Mouse (Mus musculus) monocyte, adult 2 months (primary cell): ENCODE measurements around the gene 2810408A11Rik.

Source experiments
- DNase-seq, 2 experiments: peaks; one replicate each; pipeline ENCODE4 v3.0.0; 2022; ENCODE audit warnings: low spot score in 2 of 2, low read depth in 1 of 2

Gene 2810408A11Rik

GRCm38 (mm10) chr11:69900471-69901405 is at the start of gene 2810408A11Rik, which contains the start of gene Neurl4:
TSS of gene 2810408A11Rik (minus strand) at chr11:69900987.
TSS of gene Neurl4 (plus strand) at chr11:69901072.
- peak; percentile 68 to 82 for DNase-seq

GRCm38 (mm10) chr11:69948763-69949150 is 48.0 kb upstream of the 2810408A11Rik start:
- peak; percentile 70 to 79 for DNase-seq

GRCm38 (mm10) chr11:69948066-69948762 is 47.4 kb upstream of the 2810408A11Rik start, which contains the start of gene Slc2a4:
TSS of gene Slc2a4 (minus strand) at chr11:69948188.
- DNase-seq = peak in 1 of 2 experiments; percentile 63

GRCm38 (mm10) chr11:69947337-69948065 is 46.7 kb upstream of the 2810408A11Rik start:
- DNase-seq = no peak

- no peak for DNase-seq
Observed at GRCm38 (mm10) chr11:69945997-69946891, 45.5 kb upstream of the 2810408A11Rik start.

- no peak for DNase-seq
Observed at GRCm38 (mm10) chr11:69945216-69945615, 44.4 kb upstream of the 2810408A11Rik start.

- DNase-seq = no peak
Observed at GRCm38 (mm10) chr11:69940962-69941361, 40.2 kb upstream of the 2810408A11Rik start.

- no peak for DNase-seq
Observed at GRCm38 (mm10) chr11:69939731-69940130, 38.9 kb upstream of the 2810408A11Rik start.

GRCm38 (mm10) chr11:69939181-69939580 is 38.4 kb upstream of the 2810408A11Rik start:
- no peak for DNase-seq

GRCm38 (mm10) chr11:69938401-69938979 is 37.7 kb upstream of the 2810408A11Rik start:
- DNase-seq = no peak

GRCm38 (mm10) chr11:69937834-69938233 is 37.0 kb upstream of the 2810408A11Rik start:
- no peak for DNase-seq

GRCm38 (mm10) chr11:69937385-69937784 is 36.6 kb upstream of the 2810408A11Rik start:
- DNase-seq = no peak

- no peak for DNase-seq
Observed at GRCm38 (mm10) chr11:69936714-69937347, 36.0 kb upstream of the 2810408A11Rik start.

- no peak for DNase-seq
Observed at GRCm38 (mm10) chr11:69936156-69936555, 35.4 kb upstream of the 2810408A11Rik start.

- DNase-seq = no peak
Observed at GRCm38 (mm10) chr11:69935137-69935879, 34.5 kb upstream of the 2810408A11Rik start, which contains the start of gene Ybx2. TSS of gene Ybx2 (plus strand) at chr11:69935796.

GRCm38 (mm10) chr11:69934681-69935080 is 33.9 kb upstream of the 2810408A11Rik start:
- no peak for DNase-seq

GRCm38 (mm10) chr11:69934169-69934568 is 33.4 kb upstream of the 2810408A11Rik start:
- peak; percentile 70 to 82 for DNase-seq

GRCm38 (mm10) chr11:69933066-69933465 is 32.3 kb upstream of the 2810408A11Rik start:
- no peak for DNase-seq
